Mouse (Mus musculus) liver, postnatal 0 days (tissue): Measurements from ENCODE around the gene Vmn1r66.
"Not testable (repeated sequence)": the region's sequence is repeated elsewhere in the genome, so short reads cannot be mapped to it uniquely, and the experiment has no call there.

Experiments used
- CTCF ChIP-seq: sonication (generic); IDR thresholded peaks from 2 replicates; pipeline ENCODE4 v1.5.1; 2016; ENCODE audit warnings: antibody characterized with exemption, low read depth
- EP300 ChIP-seq: IDR thresholded peaks from 2 replicates; pipeline ENCODE4 v1.6.1; 2016; ENCODE audit warnings: antibody characterized with exemption, low read depth, mild to moderate bottlenecking

DNA sequence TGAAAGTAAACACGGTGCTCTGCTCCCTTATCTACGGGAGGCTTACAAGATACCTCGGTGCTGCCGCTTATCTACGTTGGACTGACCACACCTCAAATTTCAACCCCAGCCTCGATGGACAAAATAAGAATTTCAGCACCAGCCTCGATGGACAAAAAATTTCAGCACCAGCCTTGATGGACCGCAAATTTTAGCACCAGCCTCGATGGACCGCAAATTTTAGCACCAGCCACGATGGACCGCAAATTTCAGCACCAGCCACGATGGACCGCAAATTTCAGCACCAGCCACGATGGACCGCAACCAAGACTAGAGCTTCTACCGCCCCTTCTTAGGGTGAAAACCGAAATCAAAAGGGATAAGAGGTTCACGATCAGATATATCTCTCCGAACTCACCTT, 47.7 kb upstream of the Vmn1r66 start:
- TF ChIP-seq CTCF, EP300: not testable (repeated sequence)
